Mouse (Mus musculus) C2C12 (cell line): ENCODE data around the gene Ube2k.

Source experiments
- CTCF ChIP-seq: IDR thresholded peaks from one replicate; pipeline ENCODE4 v1.5.1; 2011; ENCODE audit not compliant: control insufficient read depth, insufficient read depth, insufficient read length
- MAX ChIP-seq: IDR thresholded peaks from one replicate; pipeline ENCODE4 v1.6.1; 2011; ENCODE audit warnings: mild to moderate bottlenecking, control low read depth
- MYOD1 ChIP-seq: IDR thresholded peaks from one replicate; pipeline ENCODE4 v1.6.1; 2011; ENCODE audit warnings: low read depth; ENCODE audit not compliant: control insufficient read depth, insufficient read length
- USF1 ChIP-seq: IDR thresholded peaks from one replicate; pipeline ENCODE4 v1.6.1; 2011; ENCODE audit warnings: low read depth, mild to moderate bottlenecking, control low read depth, moderate library complexity

DNA sequence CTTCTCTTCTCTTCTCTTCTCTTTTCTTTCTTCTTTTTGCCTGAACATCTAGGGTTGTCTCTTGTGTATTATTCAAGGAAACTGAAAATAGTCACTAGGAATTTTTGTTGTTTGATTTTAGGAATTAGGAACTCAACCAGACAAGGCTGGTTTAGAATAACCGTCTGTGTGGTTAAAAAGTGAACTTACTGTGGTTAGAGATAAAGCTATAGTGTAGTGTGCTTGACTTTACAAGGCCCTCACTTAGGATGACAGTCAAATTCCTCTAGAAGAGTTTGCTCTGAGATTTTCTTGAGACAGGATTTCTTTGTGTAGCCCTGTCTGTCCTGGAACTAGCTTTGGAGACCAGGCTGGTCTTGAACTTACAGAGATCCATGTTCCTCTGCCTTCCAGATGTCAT lies 53.2 kb downstream of the Ube2k start:
- TF ChIP-seq MAX: no peak
- TF ChIP-seq CTCF: no peak
- TF ChIP-seq MYOD1: no peak
- TF ChIP-seq USF1: no peak
